Mouse (Mus musculus) olfactory bulb, adult 2 months (tissue): ENCODE data around the gene Ptpn22.

Experiments
- CTCF ChIP-seq: fragments of 200-500 bp; IDR thresholded peaks from 2 replicates; pipeline ENCODE4 v1.5.1; 2012; ENCODE audit warnings: low read depth, mild to moderate bottlenecking, low read length, moderate library complexity; ENCODE audit not compliant: insufficient read depth
- POLR2A ChIP-seq: fragments of 200-500 bp; IDR thresholded peaks from 2 replicates; pipeline ENCODE4 v1.6.1; 2012; ENCODE audit warnings: mild to moderate bottlenecking, low read depth, low read length, moderate library complexity; ENCODE audit not compliant: insufficient read depth

GRCm38 (mm10) chr3:103835272-103835950 lies 24.2 kb upstream of the Ptpn22 start:
- TF ChIP-seq POLR2A (no peak), CTCF (no peak)
